Mouse (Mus musculus): ENCODE results near the gene Prr7. TPM values are rescaled to one million over a fixed set of nuclear protein-coding genes. Genes with fewer than 3 reads are reported as not detected.

Gene Prr7
- polyA plus RNA-seq, 1 experiment, result 5.1 TPM

DNA sequence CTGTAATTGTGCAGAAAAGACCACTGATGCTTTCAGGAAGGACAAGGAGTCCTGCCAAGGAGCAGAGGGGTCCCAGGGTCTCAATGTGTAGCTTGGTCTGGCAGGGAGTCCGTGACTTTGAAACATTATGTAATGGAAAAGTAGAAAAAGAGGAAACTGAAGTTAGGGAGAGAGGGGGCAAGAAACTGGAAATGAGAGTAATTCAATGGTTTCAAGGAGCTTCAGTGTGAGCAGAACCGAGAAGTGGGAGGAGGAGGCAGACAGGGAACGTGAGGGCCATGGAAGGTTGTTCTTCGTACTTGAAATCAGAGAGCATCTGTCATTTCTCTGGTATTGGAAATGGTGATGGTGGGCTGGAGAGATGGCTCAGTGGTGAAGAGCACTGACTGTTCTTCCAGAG is 55.5 kb downstream of the Prr7 start:
- Histone ChIP-seq H3K4me2 (ENCODE audit: low read depth) (no peak overlapping the region), H3K79me2 (ENCODE audit: control insufficient read depth, insufficient read depth) (no peaks in the 10 kb centered on the region), H3ac (ENCODE audit: control insufficient read depth, insufficient read length) (no peak overlapping the region), H3K27me3 (ENCODE audit: control insufficient read depth, insufficient read depth, insufficient read length) (no peaks in the 10 kb centered on the region), H3K4me3 (no peak overlapping the region), H3K36me3 (ENCODE audit: control insufficient read depth, insufficient read depth) (no peaks in the 10 kb centered on the region)
- TF ChIP-seq MYOG (IDR thresholded peaks at IDR 0.05; ENCODE audit: control insufficient read depth in 1 of 3, insufficient read depth in 1 of 3, insufficient read length in 2 of 3, low read depth in 2 of 3) (no peak), TCF12 (IDR thresholded peaks at IDR 0.05; ENCODE audit: insufficient read depth, poor library complexity, severe bottlenecking) (no peak), POLR2A (IDR thresholded peaks at IDR 0.05; ENCODE audit: insufficient read length, low read depth) (no peak), E2F4 (IDR thresholded peaks at IDR 0.05; ENCODE audit: insufficient read depth) (no peak), SRF (IDR thresholded peaks at IDR 0.05; ENCODE audit: control insufficient read depth, insufficient read length, low read depth) (no peak), MYOD1 (IDR thresholded peaks at IDR 0.05; ENCODE audit: control insufficient read depth in 1 of 3, insufficient read length in 2 of 3, low read depth in 2 of 3) (no peak), MAX (IDR thresholded peaks at IDR 0.05; ENCODE audit: low read depth) (no peak), REST (IDR thresholded peaks at IDR 0.05; ENCODE audit: insufficient read depth, insufficient read length) (no peak), POLR2AphosphoS2 (IDR thresholded peaks at IDR 0.05; ENCODE audit: insufficient read length, low read depth) (no peak), TCF3 (IDR thresholded peaks at IDR 0.05; ENCODE audit: insufficient read length, low read depth) (no peak), USF1 (IDR thresholded peaks at IDR 0.05; ENCODE audit: low read depth) (no peak), CEBPB (IDR thresholded peaks at IDR 0.05; ENCODE audit: insufficient read depth, poor library complexity, severe bottlenecking) (no peak)

DNA sequence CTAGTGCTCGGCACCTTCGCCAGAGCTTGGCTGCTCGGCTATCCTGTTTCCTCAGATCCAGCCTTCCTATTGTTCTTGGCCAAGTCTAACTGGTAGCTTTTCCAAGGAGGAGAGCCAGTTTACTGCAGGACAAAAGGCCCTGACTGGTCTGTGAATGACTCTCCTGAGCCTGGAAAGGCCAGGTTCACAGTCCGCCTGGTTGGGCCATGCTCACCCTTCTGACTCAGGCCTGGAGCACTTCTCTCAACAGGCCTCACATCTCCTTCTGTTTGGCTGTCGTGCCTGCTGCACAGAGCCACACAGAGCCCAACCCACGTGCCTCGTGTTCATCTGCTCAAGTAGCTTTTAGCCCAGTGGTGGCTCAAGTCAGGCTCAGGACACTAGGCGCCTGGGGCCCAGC is 58.7 kb downstream of the Prr7 start:
- H3ac ChIP-seq (ENCODE audit: control insufficient read depth, insufficient read length), result no peak overlapping the region
- H3K4me3 ChIP-seq, result no peak overlapping the region
- H3K36me3 ChIP-seq (ENCODE audit: control insufficient read depth, insufficient read depth), result no peaks in the 10 kb centered on the region
- no peaks in the 10 kb centered on the region for H3K79me2 ChIP-seq (ENCODE audit: control insufficient read depth, insufficient read depth)
- H3K4me2 ChIP-seq (ENCODE audit: low read depth), result no peak overlapping the region
- TF ChIP-seq MYOG (IDR thresholded peaks at IDR 0.05; ENCODE audit: control insufficient read depth in 1 of 3, insufficient read depth in 1 of 3, insufficient read length in 2 of 3, low read depth in 2 of 3) (no peak), POLR2AphosphoS2 (IDR thresholded peaks at IDR 0.05; ENCODE audit: insufficient read length, low read depth) (no peak), MYOD1 (IDR thresholded peaks at IDR 0.05; ENCODE audit: control insufficient read depth in 1 of 3, insufficient read length in 2 of 3, low read depth in 2 of 3) (no peak), USF1 (IDR thresholded peaks at IDR 0.05; ENCODE audit: low read depth) (no peak), POLR2A (IDR thresholded peaks at IDR 0.05; ENCODE audit: insufficient read length, low read depth) (no peak), TCF3 (IDR thresholded peaks at IDR 0.05; ENCODE audit: insufficient read length, low read depth) (no peak), MAX (IDR thresholded peaks at IDR 0.05; ENCODE audit: low read depth) (no peak), CEBPB (IDR thresholded peaks at IDR 0.05; ENCODE audit: insufficient read depth, poor library complexity, severe bottlenecking) (no peak)
- H3K27me3 ChIP-seq (ENCODE audit: control insufficient read depth, insufficient read depth, insufficient read length), result no peaks in the 10 kb centered on the region

Other genes with a start within 250 kb of the Prr7 start
- 365 TPM for gene Prelid1, start 143.8 kb upstream of the Prr7 start, polyA plus RNA-seq (2012; fragmentation: generic; extraction: Trizol)
- 59.8 TPM for gene Rab24, start 142.3 kb upstream of the Prr7 start, polyA plus RNA-seq (2012; fragmentation: generic; extraction: Trizol)
- gene Mxd3, start 134.4 kb upstream of the Prr7 start, polyA plus RNA-seq (2012; fragmentation: generic; extraction: Trizol), result 17.0 TPM
- 84.7 TPM for gene Lman2, start 101.5 kb upstream of the Prr7 start, polyA plus RNA-seq (2012; fragmentation: generic; extraction: Trizol)
- 2.3 TPM for gene Rgs14, start 94.5 kb upstream of the Prr7 start, polyA plus RNA-seq (2012; fragmentation: generic; extraction: Trizol)
- 0.04 TPM for gene Slc34a1, start 66.1 kb upstream of the Prr7 start, polyA plus RNA-seq (2012; fragmentation: generic; extraction: Trizol)
- not detected for gene Pfn3, start 49.0 kb upstream of the Prr7 start, polyA plus RNA-seq (2012; fragmentation: generic; extraction: Trizol)
- gene F12, start 37.5 kb upstream of the Prr7 start, polyA plus RNA-seq (2012; fragmentation: generic; extraction: Trizol), result not detected
- gene Grk6, start 19.2 kb upstream of the Prr7 start, polyA plus RNA-seq (2012; fragmentation: generic; extraction: Trizol), result 29.1 TPM
- gene Dbn1, start 23.8 kb downstream of the Prr7 start, polyA plus RNA-seq (2012; fragmentation: generic; extraction: Trizol), result 165 TPM
- gene Pdlim7, start 49.4 kb downstream of the Prr7 start, polyA plus RNA-seq (2012; fragmentation: generic; extraction: Trizol), result 553 TPM
- 1.00 TPM for gene Dok3, start 65.0 kb downstream of the Prr7 start, polyA plus RNA-seq (2012; fragmentation: generic; extraction: Trizol)
- gene Ddx41, start 72.4 kb downstream of the Prr7 start, polyA plus RNA-seq (2012; fragmentation: generic; extraction: Trizol), result 33.3 TPM
- 13.5 TPM for gene Fam193b, start 106.9 kb downstream of the Prr7 start, polyA plus RNA-seq (2012; fragmentation: generic; extraction: Trizol)
- gene Tmed9, start 109.5 kb downstream of the Prr7 start, polyA plus RNA-seq (2012; fragmentation: generic; extraction: Trizol), result 200 TPM
- 23.1 TPM for gene B4galt7, start 135.6 kb downstream of the Prr7 start, polyA plus RNA-seq (2012; fragmentation: generic; extraction: Trizol)
- gene Caml, start 158.7 kb downstream of the Prr7 start, polyA plus RNA-seq (2012; fragmentation: generic; extraction: Trizol), result 27.8 TPM
- 8.7 TPM for gene Ddx46, start 170.8 kb downstream of the Prr7 start, polyA plus RNA-seq (2012; fragmentation: generic; extraction: Trizol)
- gene B230219D22Rik, start 228.9 kb downstream of the Prr7 start, polyA plus RNA-seq (2012; fragmentation: generic; extraction: Trizol), result 18.2 TPM

All from myocyte (in vitro differentiated cells).